Mouse (Mus musculus) heart, adult 2 months (tissue): ENCODE results near the gene Gm20388. TPM values are rescaled to one million over a fixed set of nuclear protein-coding genes. Genes with fewer than 3 reads are reported as not detected.
A peak's percentile ranks its signal among the peaks of the same experiment; 100 is the strongest.

ENCODE experiments used
- DNase-seq, 2 experiments: peaks; one replicate each; pipeline ENCODE4 v3.0.0; 2021
- H3K27ac ChIP-seq: fragments of 200-600 bp; 2 replicates; pipeline ENCODE4 v1.8.1; 2022
- H3K27me3 ChIP-seq: fragments of 200-500 bp; 2 replicates; pipeline ENCODE4 v1.6.1; 2012; ENCODE audit warnings: mild to moderate bottlenecking, low read length, inconsistent platforms, mixed read lengths; ENCODE audit not compliant: control insufficient read depth, insufficient read depth
- H3K36me3 ChIP-seq: fragments of 200-500 bp; 2 replicates; pipeline ENCODE4 v1.6.1; 2012; ENCODE audit warnings: low read length, inconsistent platforms; ENCODE audit not compliant: control insufficient read depth, insufficient read depth
- H3K4me1 ChIP-seq: fragments of 200-500 bp; 2 replicates; pipeline ENCODE4 v1.6.1; 2011; ENCODE audit warnings: low read length; ENCODE audit not compliant: control insufficient read depth, insufficient read depth
- H3K4me3 ChIP-seq: fragments of 200-600 bp; 2 replicates; pipeline ENCODE4 v1.8.1; 2022
- H3K79me2 ChIP-seq: fragments of 200-500 bp; replicated peaks from 2 replicates; pipeline ENCODE4 v1.6.1; 2012; ENCODE audit warnings: mild to moderate bottlenecking, inconsistent platforms, low read length, moderate library complexity, mixed read lengths; ENCODE audit not compliant: control insufficient read depth, insufficient read depth
- H3K9ac ChIP-seq: fragments of 200-500 bp; 2 replicates; pipeline ENCODE4 v1.6.1; 2012; ENCODE audit warnings: low read depth, mild to moderate bottlenecking, control low read depth, inconsistent platforms, low read length, mixed read lengths
- CTCF ChIP-seq: fragments of 200-600 bp; IDR thresholded peaks from 2 replicates; pipeline ENCODE4 v1.8.1; 2022; ENCODE audit warnings: antibody characterized with exemption, mild to moderate bottlenecking, moderate library complexity
- EP300 ChIP-seq: fragments of 200-500 bp; IDR thresholded peaks from 2 replicates; pipeline ENCODE4 v1.6.1; 2011; ENCODE audit warnings: low read depth, low read length, control low read depth; ENCODE audit not compliant: insufficient read depth
- POLR2A ChIP-seq: fragments of 200-500 bp; IDR thresholded peaks from 2 replicates; pipeline ENCODE4 v1.6.1; 2011; ENCODE audit warnings: mild to moderate bottlenecking, low read depth, low read length, control low read depth; ENCODE audit not compliant: insufficient read depth
- WGBS: fragments of 180-500 bp; shearing (Covaris S2); methylation state at CpG from one replicate; pipeline ENCODE4 v1.1.7; 2018; 5-methylcytosine and 5-hydroxymethylcytosine counted together
- intact Hi-C: fragments of 180-260 bp; cut with DNase I; formaldehyde crosslinking; loops from one replicate; pipeline ENCODE4 v1.15.1; 2025
- polyA plus RNA-seq: library from polyadenylated mRNA; depleted of rRNA; stranded (reverse); fragments of >200 nt; gene quantifications from 2 replicates; pipeline ENCODE4 v1.2.3, GENCODE M21; 2012
- total RNA-seq, 2 experiments: library from RNA; stranded (reverse); gene quantifications; 2 replicates each; pipeline ENCODE4 v1.2.3; 2021

Gene Gm20388
- total and polyA plus RNA-seq, 3 experiments, result 1.8 to 32.3 TPM; not detected in 1

GRCm38 (mm10) chr8:122811870-122812494, 2901.3 kb downstream of the Gm20388 start:
- H3K36me3 ChIP-seq, result no peaks in the 10 kb centered on the region
- DNase-seq, result no peak
- intact Hi-C loops, result loop anchor here (5.0 kb wide), 2 partner anchors 135 to 195 kb away; no protein-coding TSS in a partner anchor
- no peak for TF ChIP-seq EP300
- no peak for TF ChIP-seq CTCF
- no peak for TF ChIP-seq POLR2A
- no peaks in the 10 kb centered on the region for H3K27me3 ChIP-seq
- 94% methylated on average over 16 of the region's 16 CpGs for WGBS
- no peak overlapping the region for H3K9ac ChIP-seq
- H3K79me2 ChIP-seq, result no peaks in the 10 kb centered on the region
- H3K4me1 ChIP-seq, result no peaks in the 10 kb centered on the region
- H3K4me3 ChIP-seq, result no peak overlapping the region
- H3K27ac ChIP-seq, result no peak overlapping the region

- 80% methylated on average over 14 of the region's 14 CpGs for WGBS
- H3K9ac ChIP-seq, result no peak overlapping the region
- no peaks in the 10 kb centered on the region for H3K79me2 ChIP-seq
- no peaks in the 10 kb centered on the region for H3K36me3 ChIP-seq
- H3K27ac ChIP-seq, result no peak overlapping the region
- TF ChIP-seq EP300, result no peak
- no peak for TF ChIP-seq POLR2A
- TF ChIP-seq CTCF, result peak; percentile 63
- no peaks in the 10 kb centered on the region for H3K4me1 ChIP-seq
- intact Hi-C loops, result loop anchor here (5.0 kb wide), 2 partner anchors 135 to 195 kb away; no protein-coding TSS in a partner anchor
- H3K27me3 ChIP-seq, result no peaks in the 10 kb centered on the region
- no peak overlapping the region for H3K4me3 ChIP-seq
- no peak for DNase-seq
Observed at GRCm38 (mm10) chr8:122812610-122813250, 2902.1 kb downstream of the Gm20388 start.

GRCm38 (mm10) chr8:122814608-122815007, 2904.0 kb downstream of the Gm20388 start:
- H3K27me3 ChIP-seq, result no peaks in the 10 kb centered on the region
- no peak for DNase-seq
- H3K4me3 ChIP-seq, result no peak overlapping the region
- WGBS, result 45% methylated on average over 7 of the region's 7 CpGs
- H3K4me1 ChIP-seq, result no peaks in the 10 kb centered on the region
- no peak overlapping the region for H3K9ac ChIP-seq
- no peak for TF ChIP-seq EP300
- no peak for TF ChIP-seq POLR2A
- TF ChIP-seq CTCF, result no peak
- H3K79me2 ChIP-seq, result no peaks in the 10 kb centered on the region
- no peaks in the 10 kb centered on the region for H3K36me3 ChIP-seq
- H3K27ac ChIP-seq, result no peak overlapping the region
- intact Hi-C loops, result loop anchor here (5.0 kb wide), 2 partner anchors 137 to 197 kb away; no protein-coding TSS in a partner anchor

- intact Hi-C loops, result no loop called here
- Histone ChIP-seq H3K27ac (no peak overlapping the region), H3K79me2 (no peaks in the 10 kb centered on the region), H3K27me3 (no peaks in the 10 kb centered on the region), H3K9ac (no peak overlapping the region), H3K4me1 (no peaks in the 10 kb centered on the region), H3K4me3 (no peak overlapping the region), H3K36me3 (no peaks in the 10 kb centered on the region)
- DNase-seq, result no peak
- WGBS, result 82% methylated on average over 6 of the region's 6 CpGs
- TF ChIP-seq EP300, result no peak
- no peak for TF ChIP-seq POLR2A
- no peak for TF ChIP-seq CTCF
Observed at GRCm38 (mm10) chr8:122816965-122817364, 2906.3 kb downstream of the Gm20388 start.

- WGBS, result 61% methylated on average over 13 of the region's 13 CpGs
- intact Hi-C loops, result no loop called here
- H3K4me1 ChIP-seq, result no peaks in the 10 kb centered on the region
- H3K9ac ChIP-seq, result no peak overlapping the region
- TF ChIP-seq POLR2A (no peak), EP300 (no peak), CTCF (no peak)
- no peak overlapping the region for H3K27ac ChIP-seq
- H3K4me3 ChIP-seq, result no peak overlapping the region
- no peaks in the 10 kb centered on the region for H3K27me3 ChIP-seq
- no peaks in the 10 kb centered on the region for H3K36me3 ChIP-seq
- no peak for DNase-seq
- no peaks in the 10 kb centered on the region for H3K79me2 ChIP-seq
Observed at GRCm38 (mm10) chr8:122817724-122818496, 2907.3 kb downstream of the Gm20388 start.
